Mouse (Mus musculus) limb, embryonic 11.5 days (tissue): ENCODE results near the gene Vmn2r49. TPM values are rescaled to one million over a fixed set of nuclear protein-coding genes. Genes with fewer than 3 reads are reported as not detected.
"Not testable (repeated sequence)": the region's sequence is repeated elsewhere in the genome, so short reads cannot be mapped to it uniquely, and the experiment has no call there.

Experiments
- ATAC-seq: fragments of 200-750 bp; cut with Nextera tagmentation; 2 replicates; pipeline ENCODE4 v1.8.0; 2017; ENCODE audit warnings: low read depth; ENCODE audit not compliant: insufficient number of reproducible peaks, low FRiP score, low TSS enrichment
- DNase-seq: peaks from one replicate; pipeline ENCODE4 v3.0.0-alpha.2; 2015; ENCODE audit warnings: low spot score
- H3K27ac ChIP-seq: fragments of 300-500 bp; sonication (generic); replicated peaks from 2 replicates; pipeline ENCODE4 v1.5.1; 2014; ENCODE audit warnings: low read depth, mild to moderate bottlenecking, low read length
- H3K27me3 ChIP-seq: fragments of 300-500 bp; sonication (generic); 2 replicates; pipeline ENCODE4 v1.6.1; 2014; ENCODE audit warnings: mild to moderate bottlenecking, low read length, mixed read lengths; ENCODE audit not compliant: control insufficient read depth, insufficient read depth
- H3K36me3 ChIP-seq: fragments of 300-500 bp; sonication (generic); 2 replicates; pipeline ENCODE4 v1.6.1; 2014; ENCODE audit warnings: mild to moderate bottlenecking, low read length, moderate library complexity, mixed read lengths; ENCODE audit not compliant: control insufficient read depth, insufficient read depth
- H3K4me1 ChIP-seq: fragments of 300-500 bp; sonication (generic); 2 replicates; pipeline ENCODE4 v1.6.1; 2014; ENCODE audit warnings: low read length, mixed read lengths; ENCODE audit not compliant: control insufficient read depth, insufficient read depth
- H3K4me2 ChIP-seq: fragments of 300-500 bp; sonication (generic); 2 replicates; pipeline ENCODE4 v1.6.1; 2014; ENCODE audit warnings: low read depth, mild to moderate bottlenecking, moderate library complexity; ENCODE audit not compliant: severe bottlenecking
- H3K4me3 ChIP-seq: fragments of 300-500 bp; sonication (generic); 2 replicates; pipeline ENCODE4 v1.5.1; 2014; ENCODE audit warnings: low read depth, low read length
- H3K9ac ChIP-seq: fragments of 300-500 bp; sonication (generic); 2 replicates; pipeline ENCODE4 v1.6.1; 2014; ENCODE audit warnings: mild to moderate bottlenecking, low read length
- H3K9me3 ChIP-seq: fragments of 300-500 bp; sonication (generic); 2 replicates; pipeline ENCODE4 v1.6.1; 2016; ENCODE audit warnings: low read length; ENCODE audit not compliant: control insufficient read depth
- WGBS: fragments of 180-500 bp; shearing (Covaris S2); extraction: QIAGEN DNeasy Blood & Tissue Kit; methylation state at CpG from one replicate; pipeline ENCODE4 v1.1.7; 2014; 5-methylcytosine and 5-hydroxymethylcytosine counted together
- polyA plus RNA-seq: library from polyadenylated mRNA; unstranded; fragments of >200 nt; fragmentation: Nextera tagmentation; extraction: Ambion mirVana; gene quantifications from 2 replicates; pipeline ENCODE4 v1.2.1, GENCODE M21; 2014

Vmn2r49 gene
- not detected in 2 replicates for polyA plus RNA-seq

DNA sequence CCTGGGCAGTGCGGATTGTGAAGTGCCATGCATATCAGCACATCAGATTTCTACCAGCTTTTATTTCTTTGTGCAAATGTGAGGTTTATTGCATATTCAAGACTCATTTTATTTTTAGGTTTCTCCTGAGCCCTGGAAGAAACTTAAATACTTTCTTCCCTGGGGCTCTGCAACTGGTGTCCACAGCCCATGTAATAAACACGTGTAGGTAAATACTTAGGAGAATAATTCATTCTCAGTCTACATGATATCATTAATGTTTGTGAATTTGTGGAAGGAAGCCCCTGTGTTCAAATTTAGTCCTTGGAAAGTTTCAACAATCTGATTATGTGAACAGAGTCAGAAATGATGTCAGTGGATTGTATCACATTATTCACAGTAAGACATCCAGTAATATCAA is at the start of gene Vmn2r49:
Gene Vmn2r49 (minus strand): TSS at position 101 of the 400 bp plus-strand sequence.
- no CpG with 5 or more reads among the region's 2 CpGs for WGBS
- H3K4me3 ChIP-seq, H3K4me1 ChIP-seq, H3K4me2 ChIP-seq, H3K27me3 ChIP-seq, H3K9ac ChIP-seq, DNase-seq, ATAC-seq, H3K9me3 ChIP-seq, H3K27ac ChIP-seq, H3K36me3 ChIP-seq: not testable (repeated sequence)

DNA sequence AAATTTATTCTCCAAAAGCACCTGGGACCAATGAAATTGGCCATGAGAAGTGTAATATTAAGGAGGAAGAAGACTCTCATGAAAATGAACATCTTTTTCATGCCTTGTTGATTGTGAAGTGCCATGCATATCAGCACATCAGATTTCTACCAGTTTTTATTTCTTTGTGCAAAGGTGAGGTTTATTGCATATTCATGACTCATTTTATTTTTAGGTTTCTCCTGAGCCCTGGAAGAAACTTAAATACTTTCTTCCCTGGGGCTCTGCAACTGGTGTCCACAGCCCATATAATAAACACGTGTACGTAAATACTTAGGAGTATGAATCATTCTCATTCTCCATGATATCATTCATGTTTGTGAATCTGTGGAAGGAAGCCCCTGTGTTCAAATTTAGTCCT is 38.6 kb downstream of the Vmn2r49 start, which contains the start of gene Vmn2r48:
Gene Vmn2r48 (minus strand): TSS at position 101 of the 400 bp plus-strand sequence.
- WGBS = 85% methylated on average over 2 of the region's 2 CpGs
- not testable (repeated sequence) for H3K4me2 ChIP-seq, H3K27me3 ChIP-seq

More for the DNA sequence above, 38.6 kb downstream of the Vmn2r49 start, which contains the start of gene Vmn2r48:
- H3K4me1 ChIP-seq, DNase-seq, H3K36me3 ChIP-seq, H3K9me3 ChIP-seq, H3K4me3 ChIP-seq, H3K9ac ChIP-seq, ATAC-seq, H3K27ac ChIP-seq: not testable (repeated sequence)

Other genes starting within 250 kb of the Vmn2r49 start
- not detected in 2 replicates for gene Vmn2r46, start 221.7 kb downstream of the Vmn2r49 start, polyA plus RNA-seq
- gene Vmn2r47, start 150.9 kb downstream of the Vmn2r49 start, polyA plus RNA-seq = not detected in 2 replicates
- not detected in 2 replicates for gene Vmn2r48, start 38.7 kb downstream of the Vmn2r49 start, polyA plus RNA-seq
- gene Vmn2r50, start 61.0 kb upstream of the Vmn2r49 start, polyA plus RNA-seq = not detected in 2 replicates
- gene Vmn2r51, start 113.5 kb upstream of the Vmn2r49 start, polyA plus RNA-seq = not detected in 2 replicates
- not detected in 2 replicates for gene Vmn2r52, start 184.3 kb upstream of the Vmn2r49 start, polyA plus RNA-seq